Mouse (Mus musculus): ENCODE measurements at regions not wholly inside any gene's neighbourhood (a gene's known extent, or its start where the extent isn't known, plus 50 kb on each side); places are given as distances from the start of the nearest gene placed in this dataset.

- Histone ChIP-seq H3K36me3 (ENCODE audit: insufficient read depth) (no peaks in the 10 kb centered on the region), H3K27ac (ENCODE audit: low read depth) (no peak overlapping the region), H3K9ac (no peak overlapping the region), H3K27me3 (ENCODE audit: insufficient read depth, low read length) (no peaks in the 10 kb centered on the region), H3K4me2 (no peak overlapping the region), H3K4me1 (ENCODE audit: insufficient read depth) (no peaks in the 10 kb centered on the region), H3K4me3 (ENCODE audit: low read depth, low read length) (no peak overlapping the region), H3K9me3 (ENCODE audit: low read depth, low read length) (no peaks in the 10 kb centered on the region)
- WGBS = 69% methylated on average over 6 of the region's 6 CpGs
- no peak for TF ChIP-seq CTCF (IDR thresholded peaks at IDR 0.05; ENCODE audit: low read depth)
- ATAC-seq (ENCODE audit: insufficient read depth) = no peak
- DNase-seq = no peak
These were observed 91.9 kb downstream of the Naa11 start for GRCm38 (mm10) chr5:97300114-97300840.

- no peak overlapping the region for H3K9ac ChIP-seq
- no peaks in the 10 kb centered on the region for H3K27me3 ChIP-seq (ENCODE audit: insufficient read depth, low read length)
- no peak for ATAC-seq (ENCODE audit: insufficient read depth)
- no peak overlapping the region for H3K4me2 ChIP-seq
- no peak for DNase-seq
- no peak overlapping the region for H3K27ac ChIP-seq (ENCODE audit: low read depth)
- no peak overlapping the region for H3K4me3 ChIP-seq (ENCODE audit: low read depth, low read length)
- TF ChIP-seq CTCF (IDR thresholded peaks at IDR 0.05; ENCODE audit: low read depth) = no peak
- WGBS = 76% methylated on average over 5 of the region's 5 CpGs
- no peaks in the 10 kb centered on the region for H3K36me3 ChIP-seq (ENCODE audit: insufficient read depth)
- no peaks in the 10 kb centered on the region for H3K4me1 ChIP-seq (ENCODE audit: insufficient read depth)
- no peaks in the 10 kb centered on the region for H3K9me3 ChIP-seq (ENCODE audit: low read depth, low read length)
These were observed 92.5 kb downstream of the Naa11 start for GRCm38 (mm10) chr5:97299631-97300030.

- Histone ChIP-seq H3K27ac (ENCODE audit: low read depth) (no peak overlapping the region), H3K4me1 (ENCODE audit: insufficient read depth) (no peaks in the 10 kb centered on the region), H3K4me3 (ENCODE audit: low read depth, low read length) (no peak overlapping the region), H3K9ac (no peak overlapping the region), H3K36me3 (ENCODE audit: insufficient read depth) (no peaks in the 10 kb centered on the region), H3K27me3 (ENCODE audit: insufficient read depth, low read length) (no peaks in the 10 kb centered on the region), H3K9me3 (ENCODE audit: low read depth, low read length) (no peaks in the 10 kb centered on the region), H3K4me2 (no peak overlapping the region)
- DNase-seq (no peak), ATAC-seq (ENCODE audit: insufficient read depth) (no peak)
- WGBS = 60% methylated on average over 3 of the region's 3 CpGs
- TF ChIP-seq CTCF (IDR thresholded peaks at IDR 0.05; ENCODE audit: low read depth) = no peak
These were observed 96.0 kb downstream of the Naa11 start for GRCm38 (mm10) chr5:97296213-97296612.

GRCm38 (mm10) chr5:97290166-97290681 is 102.0 kb downstream of the Naa11 start:
- Histone ChIP-seq H3K4me3 (ENCODE audit: low read depth, low read length) (no peak overlapping the region), H3K27ac (ENCODE audit: low read depth) (no peak overlapping the region), H3K9ac (no peak overlapping the region), H3K27me3 (ENCODE audit: insufficient read depth, low read length) (no peaks in the 10 kb centered on the region), H3K4me2 (no peak overlapping the region), H3K9me3 (ENCODE audit: low read depth, low read length) (no peaks in the 10 kb centered on the region), H3K4me1 (ENCODE audit: insufficient read depth) (no peaks in the 10 kb centered on the region), H3K36me3 (ENCODE audit: insufficient read depth) (no peaks in the 10 kb centered on the region)
- no peak for ATAC-seq (ENCODE audit: insufficient read depth)
- no peak for TF ChIP-seq CTCF (IDR thresholded peaks at IDR 0.05; ENCODE audit: low read depth)
- WGBS = 73% methylated on average over 2 of the region's 2 CpGs
- no peak for DNase-seq

- H3K36me3 ChIP-seq (ENCODE audit: insufficient read depth) = no peaks in the 10 kb centered on the region
- no peak for ATAC-seq (ENCODE audit: insufficient read depth)
- H3K4me1 ChIP-seq (ENCODE audit: insufficient read depth) = no peaks in the 10 kb centered on the region
- H3K9ac ChIP-seq = no peak overlapping the region
- WGBS = 64% methylated on average over 8 of the region's 8 CpGs
- no peaks in the 10 kb centered on the region for H3K9me3 ChIP-seq (ENCODE audit: low read depth, low read length)
- H3K4me3 ChIP-seq (ENCODE audit: low read depth, low read length) = no peak overlapping the region
- no peak overlapping the region for H3K4me2 ChIP-seq
- DNase-seq = no peak
- H3K27me3 ChIP-seq (ENCODE audit: insufficient read depth, low read length) = no peaks in the 10 kb centered on the region
- no peak for TF ChIP-seq CTCF (IDR thresholded peaks at IDR 0.05; ENCODE audit: low read depth)
- no peak overlapping the region for H3K27ac ChIP-seq (ENCODE audit: low read depth)
These were observed 102.6 kb downstream of the Naa11 start for GRCm38 (mm10) chr5:97289401-97290165.

- Histone ChIP-seq H3K9ac (no peak overlapping the region), H3K4me2 (no peak overlapping the region), H3K4me1 (ENCODE audit: insufficient read depth) (no peaks in the 10 kb centered on the region), H3K27ac (ENCODE audit: low read depth) (no peak overlapping the region), H3K9me3 (ENCODE audit: low read depth, low read length) (no peaks in the 10 kb centered on the region), H3K36me3 (ENCODE audit: insufficient read depth) (no peaks in the 10 kb centered on the region), H3K4me3 (ENCODE audit: low read depth, low read length) (no peak overlapping the region), H3K27me3 (ENCODE audit: insufficient read depth, low read length) (no peaks in the 10 kb centered on the region)
- ATAC-seq (ENCODE audit: insufficient read depth) (no peak), DNase-seq (no peak)
- 81% methylated on average over 5 of the region's 5 CpGs for WGBS
- no peak for TF ChIP-seq CTCF (IDR thresholded peaks at IDR 0.05; ENCODE audit: low read depth)
These were observed 112.7 kb downstream of the Naa11 start for GRCm38 (mm10) chr5:97279455-97279854.

Data from lung, embryonic 14.5 days (tissue).